Mouse (Mus musculus) cerebellum, adult 2 months (tissue): ENCODE measurements around the gene Klb.

Source experiments
- CTCF ChIP-seq: fragments of 200-500 bp; IDR thresholded peaks from 2 replicates; pipeline ENCODE4 v1.5.1; 2011; ENCODE audit warnings: low read depth, mild to moderate bottlenecking, control low read depth, low read length, moderate library complexity, borderline replicate concordance; ENCODE audit not compliant: insufficient read depth
- POLR2A ChIP-seq: fragments of 200-500 bp; IDR thresholded peaks from 2 replicates; pipeline ENCODE4 v1.6.1; 2011; ENCODE audit warnings: low read length, control low read depth, borderline replicate concordance; ENCODE audit not compliant: insufficient read depth

DNA sequence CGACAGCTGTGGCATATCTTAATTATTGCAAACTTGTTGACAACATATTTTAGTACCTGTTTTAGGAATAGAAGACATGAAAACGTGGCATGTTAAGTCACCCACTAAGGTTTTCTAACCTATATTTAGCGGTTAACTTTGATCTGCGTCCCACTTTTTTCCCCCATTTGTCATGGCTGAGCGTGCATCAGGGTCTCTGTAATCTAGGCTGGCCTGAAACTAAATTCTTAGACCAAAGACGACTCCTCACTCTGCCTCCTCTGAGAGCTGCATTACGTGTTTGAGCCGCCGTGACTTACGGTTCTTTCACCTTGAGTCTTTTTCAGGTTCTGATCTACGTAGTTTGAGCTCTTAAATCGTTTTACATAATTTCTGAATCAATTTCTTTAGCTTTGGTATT is 43.6 kb downstream of the Klb start:
- TF ChIP-seq CTCF (no peak), POLR2A (no peak)
